Mouse (Mus musculus) forebrain, embryonic 12.5 days (tissue): ENCODE data around the gene Usp9x. TPM values are rescaled to one million over a fixed set of nuclear protein-coding genes. Genes with fewer than 3 reads are reported as not detected.
A peak's percentile ranks its signal among the peaks of the same experiment; 100 is the strongest.

Experiments used
- ATAC-seq: fragments of 200-750 bp; cut with Nextera tagmentation; 2 replicates; pipeline ENCODE4 v1.8.0; 2017; ENCODE audit warnings: moderate TSS enrichment; ENCODE audit not compliant: low FRiP score
- H3K27ac ChIP-seq: fragments of 300-500 bp; sonication (generic); 2 replicates; pipeline ENCODE4 v1.5.1; 2016; ENCODE audit warnings: mild to moderate bottlenecking
- H3K27me3 ChIP-seq: fragments of 300-500 bp; sonication (generic); 2 replicates; pipeline ENCODE4 v1.6.1; 2016; ENCODE audit warnings: mild to moderate bottlenecking
- H3K36me3 ChIP-seq: fragments of 300-500 bp; sonication (generic); replicated peaks from 2 replicates; pipeline ENCODE4 v1.6.1; 2016; ENCODE audit warnings: mild to moderate bottlenecking
- H3K4me1 ChIP-seq: fragments of 300-500 bp; sonication (generic); 2 replicates; pipeline ENCODE4 v1.6.1; 2016
- H3K4me2 ChIP-seq: fragments of 300-500 bp; sonication (generic); 2 replicates; pipeline ENCODE4 v1.6.1; 2016; ENCODE audit warnings: mild to moderate bottlenecking, moderate library complexity
- H3K4me3 ChIP-seq: fragments of 300-500 bp; sonication (generic); replicated peaks from 2 replicates; pipeline ENCODE4 v1.5.1; 2016; ENCODE audit warnings: mild to moderate bottlenecking
- H3K9ac ChIP-seq: fragments of 300-500 bp; sonication (generic); 2 replicates; pipeline ENCODE4 v1.6.1; 2016; ENCODE audit warnings: mild to moderate bottlenecking
- H3K9me3 ChIP-seq: fragments of 300-500 bp; sonication (generic); 2 replicates; pipeline ENCODE4 v1.6.1; 2016
- WGBS: fragments of 180-500 bp; shearing (Covaris S2); methylation state at CpG from one replicate; pipeline ENCODE4 v1.1.7; 2016; 5-methylcytosine and 5-hydroxymethylcytosine counted together
- polyA plus RNA-seq: library from polyadenylated mRNA; unstranded; fragments of >200 nt; fragmentation: Nextera tagmentation; extraction: Ambion mirVana; gene quantifications from 2 replicates; pipeline ENCODE4 v1.2.1, GENCODE M21; 2016

Gene Usp9x
- polyA plus RNA-seq, 1 experiment from 2014 or later = 78.5 TPM

GRCm38 (mm10) chrX:13206514-13206913 lies 135.2 kb downstream of the Usp9x start:
- Histone ChIP-seq H3K9me3 (no peaks in the 10 kb centered on the region), H3K9ac (no peak overlapping the region), H3K4me2 (no peak overlapping the region), H3K27ac (no peak overlapping the region), H3K4me1 (no peaks in the 10 kb centered on the region), H3K36me3 (no peaks in the 10 kb centered on the region), H3K4me3 (no peak overlapping the region), H3K27me3 (0 out of 2 replicates have a peak, but pooled peaks cover 9% of the 10 kb centered on the region)
- ATAC-seq = no peak
- WGBS = 17% methylated on average over 7 of the region's 7 CpGs

- peak; percentile 94 for ATAC-seq
- Histone ChIP-seq H3K4me1 (no peaks in the 10 kb centered on the region), H3K4me3 (peak overlapping the region; percentile 25), H3K36me3 (no peaks in the 10 kb centered on the region), H3K9ac (0 out of 2 replicates have a peak overlapping the region, but pooled peaks have one; percentile 12), H3K9me3 (no peaks in the 10 kb centered on the region), H3K4me2 (peak overlapping the region; percentile 41), H3K27ac (peak overlapping the region; percentile 31; the same call in 1 of the 2 replicates), H3K27me3 (0 out of 2 replicates have a peak, but pooled peaks cover 9% of the 10 kb centered on the region)
- 30% methylated on average over 22 of the region's 23 CpGs for WGBS
Observed at GRCm38 (mm10) chrX:13207512-13208341, 136.4 kb downstream of the Usp9x start.

- WGBS = 32% methylated on average over 6 of the region's 6 CpGs
- ATAC-seq = peak; percentile 30
- no peak overlapping the region for H3K27ac ChIP-seq
- H3K36me3 ChIP-seq = no peaks in the 10 kb centered on the region
- 0 out of 2 replicates have a peak overlapping the region, but pooled peaks have one; percentile 12 for H3K9ac ChIP-seq
- peak overlapping the region; percentile 25 for H3K4me3 ChIP-seq
- H3K9me3 ChIP-seq = no peaks in the 10 kb centered on the region
- H3K4me2 ChIP-seq = peak overlapping the region; percentile 41
- H3K27me3 ChIP-seq = 0 out of 2 replicates have a peak, but pooled peaks cover 9% of the 10 kb centered on the region
- no peaks in the 10 kb centered on the region for H3K4me1 ChIP-seq
Observed at GRCm38 (mm10) chrX:13208404-13208803, 137.1 kb downstream of the Usp9x start.

- H3K9me3 ChIP-seq = no peaks in the 10 kb centered on the region
- H3K4me1 ChIP-seq = no peaks in the 10 kb centered on the region
- H3K4me3 ChIP-seq = no peak overlapping the region
- H3K9ac ChIP-seq = no peak overlapping the region
- no peak for ATAC-seq
- 89% methylated on average over 1 of the region's 1 CpGs for WGBS
- H3K27me3 ChIP-seq = 0 out of 2 replicates have a peak, but pooled peaks cover 4% of the 10 kb centered on the region
- no peak overlapping the region for H3K27ac ChIP-seq
- H3K4me2 ChIP-seq = no peak overlapping the region
- H3K36me3 ChIP-seq = no peaks in the 10 kb centered on the region
Observed at GRCm38 (mm10) chrX:13214275-13214674, 143.0 kb downstream of the Usp9x start.

Other genes with a start within 250 kb of the Usp9x start
- gene Ddx3x, start 209.5 kb downstream of the Usp9x start, polyA plus RNA-seq = 185 and 189 TPM in 2 replicates